Mouse (Mus musculus) heart, adult 2 months (tissue): ENCODE data around the gene Ror2.

Experiments
- CTCF ChIP-seq: fragments of 200-600 bp; IDR thresholded peaks from 2 replicates; pipeline ENCODE4 v1.8.1; 2022; ENCODE audit warnings: antibody characterized with exemption, mild to moderate bottlenecking, moderate library complexity
- POLR2A ChIP-seq: fragments of 200-500 bp; IDR thresholded peaks from 2 replicates; pipeline ENCODE4 v1.6.1; 2011; ENCODE audit warnings: mild to moderate bottlenecking, low read depth, low read length, control low read depth; ENCODE audit not compliant: insufficient read depth

DNA sequence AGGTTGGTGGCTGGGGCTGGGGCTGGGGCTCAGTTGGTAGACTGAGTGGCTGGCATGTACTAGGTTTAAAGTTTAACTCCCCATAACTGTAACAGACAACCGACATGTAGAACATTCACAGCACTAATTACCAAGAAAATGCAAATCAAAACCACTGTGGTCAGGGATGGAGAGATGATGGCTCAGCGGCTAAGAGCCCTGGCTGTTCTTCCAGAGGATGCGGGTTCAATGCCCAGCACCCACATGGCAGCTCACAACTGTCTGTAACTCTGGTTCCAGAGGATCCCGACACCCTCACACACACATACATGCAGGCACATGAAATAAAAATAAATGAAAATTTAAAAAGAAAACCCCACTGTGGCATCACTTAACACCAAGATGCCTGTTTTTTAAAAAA lies 18.8 kb downstream of the Ror2 start:
- no peak for TF ChIP-seq CTCF
- no peak for TF ChIP-seq POLR2A
